Mouse (Mus musculus): ENCODE data around the gene Fcrla. TPM values are rescaled to one million over a fixed set of nuclear protein-coding genes. Genes with fewer than 3 reads are reported as not detected.

Gene Fcrla
- polyA plus RNA-seq (2012) = 0.15 and 1.3 TPM in 2 replicates

GRCm38 (mm10) chr1:170927378-170927777 is at the start of gene Fcrla:
Gene Fcrla, minus strand, starts transcription at chr1:170927583.

GRCm38 (mm10) chr1:170976447-170976846 is 49.1 kb upstream of the Fcrla start, which contains the start of gene Fcgr2b:
Gene Fcgr2b, minus strand, starts transcription at chr1:170976547.

GRCm38 (mm10) chr1:170912891-170913615 is 14.3 kb downstream of the Fcrla start, which contains the start of gene Fcrlb:
Gene Fcrlb, minus strand, starts transcription at chr1:170912941.

GRCm38 (mm10) chr1:170884978-170885561 is 42.3 kb downstream of the Fcrla start, which contains the start of the genes Gm26620 and Dusp12:
Gene Gm26620, plus strand, starts transcription at chr1:170885065.
Gene Dusp12, minus strand, starts transcription at chr1:170885540.

GRCm38 (mm10) chr1:170867691-170868105 is 59.7 kb downstream of the Fcrla start, which contains the start of gene Atf6:
Gene Atf6, minus strand, starts transcription at chr1:170867771.

Other genes with a start within 250 kb of the Fcrla start
- 1.5 and 2.0 TPM in 2 replicates for gene Atf6, start 59.8 kb downstream of the Fcrla start, polyA plus RNA-seq (2012)
- 0.95 and 0.97 TPM in 2 replicates for gene Gm26620, start 42.5 kb downstream of the Fcrla start, polyA plus RNA-seq (2012)
- 12.0 and 12.5 TPM in 2 replicates for gene Dusp12, start 42.0 kb downstream of the Fcrla start, polyA plus RNA-seq (2012)
- 0.30 and 0.36 TPM in 2 replicates for gene Fcrlb, start 14.6 kb downstream of the Fcrla start, polyA plus RNA-seq (2012)
- 11.3 and 16.6 TPM in 2 replicates for gene Fcgr2b, start 49.0 kb upstream of the Fcrla start, polyA plus RNA-seq (2012)
- gene Fcgr4, start 91.3 kb upstream of the Fcrla start, polyA plus RNA-seq (2012) = 0.17 and 0.83 TPM in 2 replicates
- 8.9 and 21.9 TPM in 2 replicates for gene Fcgr3, start 137.4 kb upstream of the Fcrla start, polyA plus RNA-seq (2012)
- gene Cfap126, start 186.3 kb upstream of the Fcrla start, polyA plus RNA-seq (2012) = 1.6 and 2.2 TPM in 2 replicates
- gene Sdhc, start 223.0 kb upstream of the Fcrla start, polyA plus RNA-seq (2012) = 115 and 119 TPM in 2 replicates
- 0.57 and 1.1 TPM in 2 replicates for gene Mpz, start 223.1 kb upstream of the Fcrla start, polyA plus RNA-seq (2012)